Mouse (Mus musculus) left cerebral cortex, postnatal 4 days (tissue): ENCODE results near the gene Pax6. TPM values are rescaled to one million over a fixed set of nuclear protein-coding genes. Genes with fewer than 3 reads are reported as not detected.

Source experiments
- DNase-seq: peaks from one replicate; pipeline ENCODE4 v3.0.0-alpha.2; 2022
- intact Hi-C: fragments of 180-260 bp; cut with DNase I; formaldehyde crosslinking; loops from one replicate; pipeline ENCODE4 v1.15.1; 2025
- total RNA-seq, 2 experiments: library from RNA; stranded (reverse); gene quantifications; 2 replicates each; pipeline ENCODE4 v1.2.3; 2021

Pax6 gene
- total RNA-seq, 2 experiments from 2014 or later = 11.5 to 13.9 TPM

DNA sequence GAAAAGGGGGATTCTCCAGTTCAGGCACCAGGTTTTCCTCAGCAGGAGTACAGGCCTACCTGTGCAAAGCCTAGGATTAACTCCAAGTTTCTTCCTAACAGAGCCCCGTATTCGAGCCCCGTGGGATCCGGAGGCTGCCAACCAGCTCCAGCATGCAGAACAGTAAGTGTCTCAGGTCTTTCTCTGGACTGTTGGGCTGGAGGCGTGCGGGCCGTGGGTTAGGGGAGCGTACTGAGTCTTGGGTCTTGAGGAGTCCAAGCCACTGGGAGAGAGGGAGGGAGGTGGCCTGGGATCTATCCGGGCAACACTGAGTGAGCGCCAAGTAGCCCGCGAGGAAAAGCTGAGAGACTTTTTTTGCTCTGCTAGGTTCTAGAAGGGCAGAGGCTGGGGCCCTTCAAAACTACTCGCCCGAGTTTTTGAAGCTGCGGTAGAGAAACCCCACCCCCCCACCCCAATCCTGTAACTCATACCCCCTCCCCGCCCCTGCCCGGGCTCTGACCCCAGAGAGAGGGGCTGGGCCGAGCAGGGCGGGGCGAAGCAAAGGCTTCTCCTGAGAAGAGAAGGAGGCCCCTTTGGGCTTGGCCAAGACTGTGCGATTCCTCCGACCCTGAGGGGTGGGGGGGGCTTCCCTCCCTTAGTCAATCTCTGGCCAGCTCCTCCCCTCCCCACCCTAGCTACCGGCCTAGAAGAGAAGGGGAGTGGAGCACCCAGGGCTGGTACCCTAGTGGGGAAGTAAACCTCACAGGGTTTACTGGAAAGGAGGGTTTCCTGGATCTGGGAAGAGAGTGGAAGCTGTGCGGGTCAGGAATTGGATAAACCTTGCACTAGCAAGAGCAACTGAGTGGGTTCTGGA, 11.7 kb downstream of the Pax6 start:
- DNase-seq = peak; percentile 87
- intact Hi-C loops = loop anchor here (10.0 kb wide), 3 partner anchors 124 to 514 kb away; no protein-coding TSS in a partner anchor

GRCm38 (mm10) chr2:105680999-105681710, 12.5 kb downstream of the Pax6 start:
- intact Hi-C loops = loop anchor here (10.0 kb wide), 3 partner anchors 124 to 514 kb away; no protein-coding TSS in a partner anchor
- DNase-seq = peak; percentile 79

GRCm38 (mm10) chr2:105682011-105682501, 13.4 kb downstream of the Pax6 start:
- intact Hi-C loops = loop anchor here (10.0 kb wide), 3 partner anchors 123 to 513 kb away; no protein-coding TSS in a partner anchor
- DNase-seq = peak; percentile 76

GRCm38 (mm10) chr2:105682634-105683351, 14.1 kb downstream of the Pax6 start:
- DNase-seq = no peak
- intact Hi-C loops = loop anchor here (10.0 kb wide), 3 partner anchors 122 to 512 kb away; no protein-coding TSS in a partner anchor

- intact Hi-C loops = loop anchor here (10.0 kb wide), 3 partner anchors 121 to 511 kb away; no protein-coding TSS in a partner anchor
- no peak for DNase-seq
These were observed 15.2 kb downstream of the Pax6 start for GRCm38 (mm10) chr2:105683771-105684410.

- intact Hi-C loops = loop anchor here (10.0 kb wide), 3 partner anchors 120 to 510 kb away; no protein-coding TSS in a partner anchor
- DNase-seq = no peak
These were observed 16.4 kb downstream of the Pax6 start for GRCm38 (mm10) chr2:105684991-105685650.

DNA sequence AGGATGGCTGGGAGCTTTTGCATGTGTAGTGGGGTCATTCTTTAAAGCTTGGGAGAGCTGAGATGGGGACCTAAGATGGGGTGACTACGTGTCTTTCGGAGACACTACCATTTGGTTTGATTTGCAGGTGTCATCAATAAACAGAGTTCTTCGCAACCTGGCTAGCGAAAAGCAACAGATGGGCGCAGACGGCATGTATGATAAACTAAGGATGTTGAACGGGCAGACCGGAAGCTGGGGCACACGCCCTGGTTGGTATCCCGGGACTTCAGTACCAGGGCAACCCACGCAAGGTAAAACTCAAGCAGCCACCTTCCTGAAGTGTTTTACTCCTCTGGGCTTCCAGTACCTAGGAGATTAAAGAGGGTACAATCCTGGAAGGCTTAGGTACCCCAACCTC, 17.0 kb downstream of the Pax6 start:
- no peak for DNase-seq
- intact Hi-C loops = loop anchor here (10.0 kb wide), 3 partner anchors 119 to 509 kb away; no protein-coding TSS in a partner anchor

DNA sequence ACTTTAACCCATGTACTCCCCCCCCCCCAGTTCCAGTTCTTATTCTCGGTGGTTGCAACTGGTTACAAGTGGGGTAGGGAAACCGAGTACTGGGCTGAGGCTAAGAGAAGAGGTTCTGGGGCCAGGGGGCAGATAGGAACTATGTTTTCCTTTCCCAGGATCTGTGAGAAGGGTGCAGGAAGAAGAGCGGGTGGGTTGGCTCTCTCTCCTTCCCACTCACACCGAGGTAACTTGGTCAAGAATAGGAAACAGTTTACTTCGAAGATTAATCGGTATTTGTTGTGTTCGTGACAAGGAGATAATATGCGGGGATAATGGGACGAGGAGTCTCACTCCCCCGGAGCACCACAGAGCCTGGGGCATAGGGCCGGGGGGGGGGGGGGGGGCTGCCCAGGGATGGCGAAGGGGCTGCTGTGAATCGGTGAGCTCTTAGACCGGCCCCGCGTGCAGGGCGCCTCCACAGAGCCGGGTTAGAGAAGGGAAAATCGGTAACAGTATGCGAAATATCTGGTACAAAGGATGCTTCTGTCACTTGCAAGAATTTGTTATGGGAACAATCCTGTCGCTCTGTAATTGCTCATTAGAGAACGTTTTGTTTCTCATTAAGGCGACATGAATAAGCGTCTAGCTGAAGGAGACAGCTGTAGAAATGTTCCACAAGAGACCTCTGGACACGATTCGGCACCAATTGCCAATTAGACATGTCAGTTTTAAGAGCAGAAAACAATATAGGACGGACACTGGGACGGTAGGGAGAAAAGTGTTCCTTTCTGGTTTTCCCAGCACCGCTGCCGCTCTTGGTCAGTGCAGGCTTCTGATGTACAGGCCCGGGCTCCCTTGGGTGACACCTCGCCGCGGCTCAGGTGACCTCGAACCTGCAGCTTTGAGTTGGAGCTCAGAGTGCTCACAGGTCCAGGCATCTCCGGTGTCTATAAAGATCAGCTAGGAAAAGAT, 17.9 kb downstream of the Pax6 start:
- intact Hi-C loops = loop anchor here (10.0 kb wide), 3 partner anchors 118 to 508 kb away; no protein-coding TSS in a partner anchor
- no peak for DNase-seq

DNA sequence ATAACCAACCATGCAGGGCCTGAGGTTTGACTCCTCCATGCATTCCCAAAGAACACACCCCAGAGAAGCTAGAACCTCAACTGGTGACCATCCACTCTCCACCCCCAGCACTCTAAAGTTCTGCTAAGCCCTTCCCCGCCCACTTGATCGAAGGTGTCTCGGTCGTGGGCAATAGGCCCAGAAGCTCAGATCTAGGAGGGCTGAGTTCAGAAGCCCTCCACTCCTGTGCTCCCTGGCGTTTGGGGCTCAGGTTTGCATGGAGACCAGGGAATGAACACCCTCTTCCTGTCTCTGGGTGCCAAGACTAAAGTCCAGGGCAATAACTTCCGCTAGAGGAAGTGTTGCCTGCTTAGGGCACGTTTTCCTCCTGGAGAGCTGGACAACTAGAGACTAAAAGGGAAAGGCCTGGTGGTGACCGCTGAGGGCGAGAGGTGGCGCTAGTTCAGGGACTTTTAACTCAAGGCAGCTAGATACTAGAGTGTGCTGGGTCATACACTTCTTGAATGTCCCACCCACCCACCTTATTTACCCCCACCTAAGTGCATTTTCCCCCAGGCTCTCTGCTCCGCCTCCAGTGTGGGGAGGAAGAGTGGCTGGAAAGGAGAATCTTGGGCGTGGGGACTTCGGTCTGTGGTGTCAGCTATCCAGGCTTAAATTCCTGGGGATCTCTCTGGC, 18.8 kb downstream of the Pax6 start:
- DNase-seq = peak; percentile 81
- intact Hi-C loops = loop anchor here (10.0 kb wide), 3 partner anchors 117 to 507 kb away; no protein-coding TSS in a partner anchor

GRCm38 (mm10) chr2:105688011-105688410, 19.3 kb downstream of the Pax6 start:
- DNase-seq = no peak
- intact Hi-C loops = loop anchor here (10.0 kb wide), 3 partner anchors 117 to 507 kb away; no protein-coding TSS in a partner anchor

DNA sequence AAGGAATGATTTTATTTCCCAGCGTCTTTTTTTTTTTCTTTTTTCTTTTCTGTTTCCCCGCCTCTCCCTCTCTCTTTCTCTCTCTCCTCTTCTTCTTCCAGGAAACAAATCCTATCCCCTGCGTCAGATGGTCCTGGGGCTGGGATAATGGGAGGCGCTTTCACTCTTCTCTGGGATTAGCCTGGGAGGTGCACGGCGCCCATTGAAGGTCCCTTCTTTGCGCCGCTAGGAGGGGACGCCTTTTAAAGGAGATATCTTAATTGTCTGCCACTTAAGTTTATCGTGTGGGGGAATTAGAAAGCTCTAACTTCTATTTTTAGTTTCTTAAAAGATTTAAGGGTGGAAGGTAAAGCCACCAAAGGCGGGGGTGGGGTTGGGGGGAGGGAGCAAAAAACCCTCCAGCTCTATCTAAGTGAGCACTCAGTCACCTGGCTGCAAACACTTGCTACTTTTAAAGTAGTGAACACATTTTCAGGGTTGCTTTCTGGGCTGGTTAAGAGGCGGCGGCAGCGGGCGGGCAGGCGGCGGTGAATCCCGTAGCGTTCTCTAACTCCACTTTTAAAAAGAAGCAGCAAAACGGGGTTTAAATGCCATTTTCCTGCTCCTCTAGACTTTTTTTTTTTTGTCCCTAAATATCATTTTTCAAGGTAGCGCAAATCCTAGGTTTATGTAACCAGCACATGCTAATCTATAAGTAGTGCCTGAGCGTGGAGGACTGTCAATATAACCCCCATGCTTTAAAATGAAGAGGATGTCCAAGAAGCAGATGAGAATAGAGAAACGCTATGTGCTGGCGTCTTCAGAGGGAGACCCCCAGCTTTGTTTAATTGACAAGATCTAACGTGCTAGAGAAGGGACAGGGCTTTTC, 20.0 kb downstream of the Pax6 start:
- DNase-seq = no peak
- intact Hi-C loops = loop anchor here (10.0 kb wide), 3 partner anchors 116 to 506 kb away; no protein-coding TSS in a partner anchor

GRCm38 (mm10) chr2:105689304-105689770, 20.6 kb downstream of the Pax6 start:
- peak; percentile 59 for DNase-seq
- intact Hi-C loops = loop anchor here (10.0 kb wide), 3 partner anchors 115 to 505 kb away; no protein-coding TSS in a partner anchor

DNA sequence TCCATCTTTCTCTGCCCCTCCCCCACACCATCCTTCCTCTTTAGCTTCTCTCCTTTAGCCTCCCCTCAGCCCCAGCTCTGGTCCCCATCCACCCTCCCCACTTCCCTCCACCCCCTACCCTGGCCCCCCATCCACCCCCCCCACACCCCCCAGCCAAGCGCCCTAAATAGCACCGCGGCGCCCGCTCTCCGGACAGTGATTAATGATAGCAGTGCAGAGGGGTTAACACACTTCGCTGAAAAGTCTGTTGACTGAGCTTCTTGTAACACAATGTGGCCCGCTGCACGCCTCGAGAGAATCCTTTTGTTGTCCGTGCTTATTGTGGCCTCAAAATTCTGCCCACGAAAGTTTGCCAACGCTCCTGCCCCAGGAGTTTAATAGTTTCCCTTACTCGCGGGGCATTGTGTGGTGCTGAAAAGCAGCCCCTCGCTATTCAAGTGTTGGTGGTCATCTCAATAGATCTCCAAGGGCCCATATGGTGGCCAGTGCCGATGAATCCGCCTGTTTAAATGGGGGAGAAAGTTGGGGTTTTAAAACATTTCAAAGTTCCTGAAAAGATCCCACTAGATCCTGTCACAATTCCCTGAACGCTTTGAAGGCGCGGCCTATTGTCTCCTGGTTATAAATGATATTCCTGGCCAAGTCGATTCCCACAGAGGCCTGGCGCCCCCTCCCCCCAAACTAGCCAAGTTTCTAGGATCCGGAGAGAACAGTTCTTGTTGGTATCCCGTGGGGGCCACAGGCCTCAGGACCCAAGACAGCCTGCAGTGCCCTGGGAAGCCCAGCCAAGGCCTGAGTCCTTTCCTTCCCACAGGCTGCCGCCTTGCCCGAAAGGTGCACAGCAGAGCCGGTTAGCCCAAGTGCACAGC, 21.3 kb downstream of the Pax6 start:
- intact Hi-C loops = loop anchor here (10.0 kb wide), 3 partner anchors 115 to 505 kb away; no protein-coding TSS in a partner anchor
- DNase-seq = peak; percentile 67

DNA sequence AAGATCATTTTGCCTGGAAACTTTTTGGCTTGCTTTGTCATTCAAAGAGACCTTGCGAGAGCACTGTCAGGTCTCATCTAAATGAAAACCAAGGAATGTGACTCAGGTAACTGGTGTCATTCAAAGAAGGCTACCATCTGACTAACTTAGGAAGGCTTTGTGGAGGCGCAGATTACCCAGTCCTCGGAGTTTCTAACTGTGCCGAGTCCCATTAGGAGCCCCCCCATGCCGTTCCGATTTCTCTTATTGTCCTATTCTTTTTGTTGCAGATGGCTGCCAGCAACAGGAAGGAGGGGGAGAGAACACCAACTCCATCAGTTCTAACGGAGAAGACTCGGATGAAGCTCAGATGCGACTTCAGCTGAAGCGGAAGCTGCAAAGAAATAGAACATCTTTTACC, 22.6 kb downstream of the Pax6 start:
- DNase-seq = no peak
- intact Hi-C loops = no loop called here

- intact Hi-C loops = no loop called here
- DNase-seq = no peak
These were observed 29.0 kb downstream of the Pax6 start for GRCm38 (mm10) chr2:105697741-105698140.
